Mouse (Mus musculus) layer of hippocampus, postnatal 10 days (tissue): ENCODE measurements around the gene Olfr875. TPM values are rescaled to one million over a fixed set of nuclear protein-coding genes. Genes with fewer than 3 reads are reported as not detected.

ENCODE experiments used
- total RNA-seq, 2 experiments: library from RNA; stranded (reverse); gene quantifications; 2 replicates each; pipeline ENCODE4 v1.2.3; 2021

Olfr875 gene
- total RNA-seq, 2 experiments from 2014 or later = not detected

Other genes with a start within 250 kb of the Olfr875 start
- 10 to 100 TPM; 30.3 to 31.5 TPM for gene Esam, start 243.8 kb upstream of the Olfr875 start, total RNA-seq
- 1 to 10 TPM; 2.4 to 4.8 TPM for gene Vsig2, start 232.6 kb upstream of the Olfr875 start, total RNA-seq
- 1,000 to 10,000 TPM; 1,430 to 1,457 TPM for gene Nrgn, start 219.0 kb upstream of the Olfr875 start, total RNA-seq
- 10 to 100 TPM; 10.9 to 12.0 TPM for gene Siae, start 216.2 kb upstream of the Olfr875 start, total RNA-seq
- gene Spa17, start 158.1 kb upstream of the Olfr875 start, total RNA-seq = 1 to 10 TPM; 2.2 TPM
- 10 to 100 TPM; 53.4 to 55.6 TPM for gene Tbrg1, start 114.5 kb upstream of the Olfr875 start, total RNA-seq
- not detected for gene Panx3, start 102.6 kb upstream of the Olfr875 start, total RNA-seq
- gene Olfr160, start 55.6 kb upstream of the Olfr875 start, total RNA-seq = not detected
- gene Olfr874, start 26.8 kb upstream of the Olfr875 start, total RNA-seq = not detected
- gene Olfr876, start 31.2 kb downstream of the Olfr875 start, total RNA-seq = not detected
- gene Olfr877, start 82.4 kb downstream of the Olfr875 start, total RNA-seq = not detected
- not detected for gene Olfr145, start 124.9 kb downstream of the Olfr875 start, total RNA-seq
- gene Olfr878, start 146.0 kb downstream of the Olfr875 start, total RNA-seq = not detected
- gene Olfr881, start 220.0 kb downstream of the Olfr875 start, total RNA-seq = not detected